Mouse (Mus musculus) heart, embryonic 15.5 days (tissue): ENCODE data around the gene Gm20538. TPM values are rescaled to one million over a fixed set of nuclear protein-coding genes. Genes with fewer than 3 reads are reported as not detected.
A peak's percentile ranks its signal among the peaks of the same experiment; 100 is the strongest.

Source experiments
- ATAC-seq: fragments of 200-750 bp; cut with Nextera tagmentation; replicated peaks from 2 replicates; pipeline ENCODE4 v1.8.0; 2017; ENCODE audit warnings: low read depth, moderate TSS enrichment; ENCODE audit not compliant: insufficient number of reproducible peaks, insufficient read depth, low FRiP score
- H3K27ac ChIP-seq: fragments of 300-500 bp; sonication (generic); 2 replicates; pipeline ENCODE4 v1.5.1; 2015; ENCODE audit warnings: mild to moderate bottlenecking, inconsistent platforms
- H3K27me3 ChIP-seq: fragments of 300-500 bp; sonication (generic); 2 replicates; pipeline ENCODE4 v1.6.1; 2015; ENCODE audit warnings: inconsistent platforms
- H3K36me3 ChIP-seq: fragments of 300-500 bp; sonication (generic); 2 replicates; pipeline ENCODE4 v1.6.1; 2015; ENCODE audit warnings: mild to moderate bottlenecking, inconsistent platforms
- H3K4me1 ChIP-seq: fragments of 300-500 bp; sonication (generic); replicated peaks from 2 replicates; pipeline ENCODE4 v1.6.1; 2015; ENCODE audit warnings: inconsistent platforms
- H3K4me2 ChIP-seq: fragments of 300-500 bp; sonication (generic); 2 replicates; pipeline ENCODE4 v1.6.1; 2015; ENCODE audit warnings: inconsistent platforms, mild to moderate bottlenecking, moderate library complexity
- H3K4me3 ChIP-seq: fragments of 300-500 bp; sonication (generic); 2 replicates; pipeline ENCODE4 v1.5.1; 2015; ENCODE audit warnings: mild to moderate bottlenecking, inconsistent platforms
- H3K9ac ChIP-seq: fragments of 300-500 bp; sonication (generic); 2 replicates; pipeline ENCODE4 v1.6.1; 2015; ENCODE audit warnings: mild to moderate bottlenecking, inconsistent platforms
- H3K9me3 ChIP-seq: fragments of 300-500 bp; sonication (generic); replicated peaks from 2 replicates; pipeline ENCODE4 v1.6.1; 2016; ENCODE audit warnings: inconsistent platforms
- WGBS: fragments of 180-500 bp; shearing (Covaris S2); methylation state at CpG from one replicate; pipeline ENCODE4 v1.1.7; 2015; ENCODE audit warnings: mixed read lengths; 5-methylcytosine and 5-hydroxymethylcytosine counted together
- polyA plus RNA-seq: library from polyadenylated mRNA; unstranded; fragments of >200 nt; fragmentation: Nextera tagmentation; extraction: Ambion mirVana; gene quantifications from 2 replicates; pipeline ENCODE4 v1.2.1, GENCODE M21; 2015

Gm20538 gene
- not detected in 2 replicates for polyA plus RNA-seq

GRCm38 (mm10) chr19:44552731-44553130 lies at the start of gene Gm20538:
Gene Gm20538, minus strand, starts transcription at chr19:44552831.
- Histone ChIP-seq H3K36me3 (peaks cover 59% of the 10 kb centered on the region), H3K4me2 (peak within 1 kb of the TSS; percentile 81), H3K4me1 (peaks cover 12% of the 10 kb centered on the region), H3K27ac (no peak within 1 kb of the TSS), H3K9ac (no peak within 1 kb of the TSS; the same call in 1 of the 2 replicates), H3K9me3 (no peaks in the 10 kb centered on the region), H3K27me3 (0 out of 2 replicates have a peak, but pooled peaks cover under 1% of the 10 kb centered on the region), H3K4me3 (peak within 1 kb of the TSS; percentile 73; the same call in 1 of the 2 replicates)
- no peak for ATAC-seq
- 93% methylated on average over 4 of the region's 4 CpGs for WGBS

DNA sequence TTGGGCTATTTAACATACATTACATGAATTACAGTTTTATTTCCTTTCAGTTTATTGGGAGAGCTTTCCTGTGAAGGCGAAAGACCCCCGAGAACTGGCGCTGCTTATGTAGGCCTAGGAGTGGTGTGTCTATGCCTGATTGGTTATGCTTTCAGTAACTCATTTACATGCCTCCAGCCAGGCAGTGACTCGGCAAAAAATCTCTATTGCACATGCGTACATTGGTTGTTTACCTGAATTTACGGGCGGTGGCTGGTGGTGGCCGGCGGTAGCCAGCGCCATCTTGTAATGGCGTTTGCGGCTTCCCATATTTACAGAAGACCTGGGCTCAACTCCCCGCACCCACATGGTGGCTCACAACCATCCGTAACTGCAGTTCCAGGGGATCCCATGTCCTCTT lies 41.5 kb upstream of the Gm20538 start:
- H3K4me2 ChIP-seq, result no peak overlapping the region
- no peak overlapping the region for H3K27ac ChIP-seq
- H3K36me3 ChIP-seq, result no peaks in the 10 kb centered on the region
- no peaks in the 10 kb centered on the region for H3K9me3 ChIP-seq
- no peak overlapping the region for H3K9ac ChIP-seq
- WGBS, result 94% methylated on average over 14 of the region's 14 CpGs
- ATAC-seq, result no peak
- no peaks in the 10 kb centered on the region for H3K4me1 ChIP-seq
- H3K27me3 ChIP-seq, result peaks cover 19% of the 10 kb centered on the region
- H3K4me3 ChIP-seq, result no peak overlapping the region

DNA sequence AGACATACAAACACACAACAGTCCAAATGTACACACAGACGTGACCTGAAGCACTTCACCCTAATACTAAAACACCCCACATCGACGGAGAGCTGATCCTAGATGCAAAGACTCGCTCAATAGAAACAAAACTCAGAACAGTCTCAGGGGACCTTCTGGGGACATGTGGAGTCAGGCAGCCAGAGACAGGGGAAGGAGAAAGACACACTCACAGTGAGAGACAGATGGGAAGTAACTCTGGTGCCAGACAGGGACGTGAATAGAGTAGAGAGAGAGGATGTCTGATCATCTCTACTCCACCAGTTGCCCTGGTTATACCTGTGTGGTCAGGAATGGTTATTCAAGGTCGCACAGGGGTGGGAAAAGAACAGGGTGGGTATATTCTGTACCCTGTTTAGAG lies 39.0 kb upstream of the Gm20538 start:
- Histone ChIP-seq H3K9me3 (no peaks in the 10 kb centered on the region), H3K36me3 (no peaks in the 10 kb centered on the region), H3K4me1 (no peaks in the 10 kb centered on the region), H3K27ac (no peak overlapping the region), H3K4me3 (no peak overlapping the region), H3K9ac (no peak overlapping the region), H3K27me3 (peaks cover 24% of the 10 kb centered on the region), H3K4me2 (no peak overlapping the region)
- ATAC-seq, result no peak
- WGBS, result 69% methylated on average over 6 of the region's 6 CpGs

- H3K4me2 ChIP-seq, result no peak overlapping the region
- no peaks in the 10 kb centered on the region for H3K36me3 ChIP-seq
- H3K27ac ChIP-seq, result no peak overlapping the region
- H3K9me3 ChIP-seq, result no peaks in the 10 kb centered on the region
- no peak overlapping the region for H3K4me3 ChIP-seq
- 82% methylated on average over 18 of the region's 18 CpGs for whole genome bisulfite sequencing
- no peak overlapping the region for H3K9ac ChIP-seq
- H3K27me3 ChIP-seq, result peaks cover 28% of the 10 kb centered on the region
- no peaks in the 10 kb centered on the region for H3K4me1 ChIP-seq
- no peak for ATAC-seq
Observed at GRCm38 (mm10) chr19:44590992-44591391, 38.4 kb upstream of the Gm20538 start.

GRCm38 (mm10) chr19:44589591-44590223 lies 37.1 kb upstream of the Gm20538 start:
- Histone ChIP-seq H3K4me1 (no peaks in the 10 kb centered on the region), H3K36me3 (no peaks in the 10 kb centered on the region), H3K4me2 (no peak overlapping the region), H3K9ac (no peak overlapping the region), H3K27ac (no peak overlapping the region), H3K4me3 (no peak overlapping the region), H3K9me3 (no peaks in the 10 kb centered on the region), H3K27me3 (peaks cover 40% of the 10 kb centered on the region)
- WGBS, result 43% methylated on average over 7 of the region's 7 CpGs
- no peak for ATAC-seq

- Histone ChIP-seq H3K4me3 (no peak overlapping the region), H3K9ac (no peak overlapping the region), H3K4me2 (no peak overlapping the region), H3K4me1 (no peaks in the 10 kb centered on the region), H3K9me3 (no peaks in the 10 kb centered on the region), H3K27me3 (peaks cover 56% of the 10 kb centered on the region), H3K27ac (no peak overlapping the region), H3K36me3 (no peaks in the 10 kb centered on the region)
- ATAC-seq, result no peak
- WGBS, result 32% methylated on average over 4 of the region's 4 CpGs
Observed at GRCm38 (mm10) chr19:44588036-44588435, 35.4 kb upstream of the Gm20538 start.

DNA sequence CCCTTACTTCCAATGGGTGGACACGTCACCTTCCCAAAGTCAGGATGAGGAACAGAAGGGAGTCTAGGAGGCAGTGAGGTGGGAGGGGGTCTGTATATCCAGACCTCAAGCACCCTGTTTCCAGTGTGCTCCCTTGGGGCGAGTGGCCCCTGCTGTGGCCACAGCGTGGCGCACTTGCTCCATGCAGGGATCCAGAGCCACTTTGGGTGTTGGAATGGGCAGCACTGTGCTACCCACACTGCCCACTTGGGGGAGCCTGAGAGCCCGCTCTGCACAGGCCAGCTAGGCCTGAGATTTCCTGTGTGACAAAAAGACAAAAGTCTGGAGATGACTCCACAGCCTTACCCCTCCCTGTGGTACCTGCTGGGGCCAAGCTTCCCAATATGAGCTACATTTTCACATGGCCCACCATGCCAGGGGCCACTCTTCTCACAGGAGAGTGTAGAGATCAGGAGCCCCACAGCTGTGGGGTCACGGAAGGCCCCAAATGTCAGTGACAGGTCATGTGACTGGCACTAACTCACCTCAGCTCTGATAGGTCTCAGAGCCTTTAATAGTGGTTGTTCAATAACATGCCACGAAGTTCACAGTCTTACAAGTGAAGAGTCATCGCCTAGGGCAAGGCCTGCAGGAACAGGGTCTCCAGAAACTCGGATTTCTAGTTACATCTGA lies 30.1 kb upstream of the Gm20538 start:
- H3K9me3 ChIP-seq, result no peaks in the 10 kb centered on the region
- peaks cover 58% of the 10 kb centered on the region for H3K27me3 ChIP-seq
- peak; percentile 61 for ATAC-seq
- no peaks in the 10 kb centered on the region for H3K4me1 ChIP-seq
- H3K9ac ChIP-seq, result no peak overlapping the region
- H3K4me2 ChIP-seq, result no peak overlapping the region
- 36% methylated on average over 9 of the region's 9 CpGs for WGBS
- no peaks in the 10 kb centered on the region for H3K36me3 ChIP-seq
- H3K4me3 ChIP-seq, result no peak overlapping the region
- H3K27ac ChIP-seq, result no peak overlapping the region

GRCm38 (mm10) chr19:44582103-44582502 lies 29.5 kb upstream of the Gm20538 start:
- H3K4me1 ChIP-seq, result no peaks in the 10 kb centered on the region
- no peak overlapping the region for H3K27ac ChIP-seq
- ATAC-seq, result no peak
- no peak overlapping the region for H3K4me3 ChIP-seq
- no peak overlapping the region for H3K9ac ChIP-seq
- H3K4me2 ChIP-seq, result no peak overlapping the region
- H3K36me3 ChIP-seq, result no peaks in the 10 kb centered on the region
- peaks cover 52% of the 10 kb centered on the region for H3K27me3 ChIP-seq
- no peaks in the 10 kb centered on the region for H3K9me3 ChIP-seq
- WGBS, result 84% methylated on average over 10 of the region's 10 CpGs

DNA sequence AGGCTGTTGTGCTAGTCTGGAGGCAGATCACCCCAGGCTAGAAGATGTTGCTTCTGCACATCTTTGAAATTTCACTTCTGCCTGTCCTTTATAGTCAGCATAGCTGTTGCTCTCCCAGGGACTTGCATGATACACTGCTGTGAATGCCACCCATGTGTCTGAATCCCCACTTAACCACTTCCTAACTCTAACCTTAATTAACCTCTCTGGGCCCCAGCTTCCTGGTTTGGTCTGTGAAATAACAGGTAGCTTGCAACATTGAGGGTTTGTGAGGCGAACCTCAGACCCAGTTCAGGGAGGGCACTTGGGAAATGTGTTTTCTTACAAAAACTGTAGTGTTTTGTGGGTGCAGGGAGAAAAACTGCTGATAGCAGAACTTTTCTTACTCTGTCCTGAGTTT lies 25.4 kb upstream of the Gm20538 start:
- no peak overlapping the region for H3K4me2 ChIP-seq

DNA sequence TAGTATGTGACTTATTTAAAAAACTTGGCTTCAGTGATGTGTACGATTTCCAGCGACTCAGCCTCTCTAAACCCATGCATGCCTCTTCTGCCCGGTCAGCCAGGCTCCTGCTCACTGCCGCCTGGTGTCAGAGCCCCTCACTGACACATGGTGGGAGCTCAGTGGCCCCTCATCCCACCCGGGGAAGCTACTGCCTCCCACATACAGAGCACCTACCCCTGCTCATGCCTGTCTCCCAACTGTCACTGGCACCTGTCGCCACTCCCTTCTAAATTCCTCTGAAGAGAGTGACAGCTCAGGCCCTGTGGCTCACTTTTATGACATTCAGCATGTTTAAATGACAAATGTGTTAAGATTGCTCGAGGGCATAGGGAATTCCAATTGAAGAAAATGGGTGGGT lies 23.6 kb upstream of the Gm20538 start:
- 60% methylated on average over 7 of the region's 7 CpGs for WGBS
- peaks cover 4% of the 10 kb centered on the region for H3K27me3 ChIP-seq
- no peak overlapping the region for H3K9ac ChIP-seq

More for the DNA sequence above, 25.4 kb upstream of the Gm20538 start:
- H3K27ac ChIP-seq, result no peak overlapping the region
- 71% methylated on average over 1 of the region's 1 CpGs for WGBS
- ATAC-seq, result no peak
- peaks cover 12% of the 10 kb centered on the region for H3K36me3 ChIP-seq
- no peak overlapping the region for H3K4me3 ChIP-seq
- no peaks in the 10 kb centered on the region for H3K9me3 ChIP-seq
- no peaks in the 10 kb centered on the region for H3K4me1 ChIP-seq
- H3K27me3 ChIP-seq, result peaks cover 12% of the 10 kb centered on the region
- no peak overlapping the region for H3K9ac ChIP-seq

DNA sequence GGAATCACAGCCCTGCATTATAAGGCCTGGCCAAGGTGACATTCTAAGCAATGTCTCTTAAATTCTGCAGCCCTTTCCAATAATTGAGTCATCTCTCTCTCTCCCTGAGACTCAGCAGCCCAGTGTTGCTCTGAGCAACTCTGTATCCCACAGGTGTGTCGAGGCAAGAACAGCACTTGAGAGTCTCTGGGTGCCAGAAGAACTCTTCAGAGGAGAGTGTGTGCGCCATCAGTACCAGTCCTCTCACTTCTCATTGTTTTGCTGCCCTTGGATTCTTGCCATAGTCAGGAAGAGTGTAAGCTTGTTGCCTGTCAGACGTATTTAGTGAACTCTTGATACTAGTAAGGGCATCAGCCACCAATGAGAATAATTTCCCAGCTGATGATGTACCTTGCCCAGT lies 15.1 kb upstream of the Gm20538 start:
- WGBS, result 83% methylated on average over 3 of the region's 3 CpGs
- peaks cover 19% of the 10 kb centered on the region for H3K4me1 ChIP-seq
- no peaks in the 10 kb centered on the region for H3K9me3 ChIP-seq
- no peak overlapping the region for H3K4me3 ChIP-seq
- peaks cover 80% of the 10 kb centered on the region for H3K36me3 ChIP-seq
- H3K9ac ChIP-seq, result no peak overlapping the region
- no peaks in the 10 kb centered on the region for H3K27me3 ChIP-seq
- H3K4me2 ChIP-seq, result no peak overlapping the region
- ATAC-seq, result no peak
- H3K27ac ChIP-seq, result no peak overlapping the region

More for the DNA sequence above, 23.6 kb upstream of the Gm20538 start:
- Histone ChIP-seq H3K4me3 (no peak overlapping the region), H3K4me2 (no peak overlapping the region), H3K9me3 (no peaks in the 10 kb centered on the region), H3K36me3 (peaks cover 30% of the 10 kb centered on the region), H3K4me1 (no peaks in the 10 kb centered on the region), H3K27ac (no peak overlapping the region)
- no peak for ATAC-seq

- Histone ChIP-seq H3K9ac (no peak overlapping the region), H3K27ac (no peak overlapping the region), H3K36me3 (peaks cover 43% of the 10 kb centered on the region), H3K4me2 (peak overlapping the region; percentile 66), H3K27me3 (no peaks in the 10 kb centered on the region), H3K9me3 (no peaks in the 10 kb centered on the region), H3K4me1 (peaks cover 19% of the 10 kb centered on the region), H3K4me3 (0 out of 2 replicates have a peak overlapping the region, but pooled peaks have one; percentile 79)
- 91% methylated on average over 14 of the region's 14 CpGs for WGBS
- ATAC-seq, result no peak
Observed at GRCm38 (mm10) chr19:44564006-44564405, 11.4 kb upstream of the Gm20538 start.
